Mouse (Mus musculus): ENCODE measurements at regions not wholly inside any gene's neighbourhood (a gene's known extent, or its start where the extent isn't known, plus 50 kb on each side); places are given as distances from the start of the nearest gene placed in this dataset.

- no peaks in the 10 kb centered on the region for H3K36me3 ChIP-seq (replicated peaks)
- no peak overlapping the region for H3K27ac ChIP-seq
- H3K27me3 ChIP-seq: 0 out of 2 replicates have a peak, but pooled peaks cover 3% of the 10 kb centered on the region
- WGBS: 90% methylated on average over 4 of the region's 4 CpGs
- no peak overlapping the region for H3K4me2 ChIP-seq
- ATAC-seq (ENCODE audit: low FRiP score): no peak
- H3K9me3 ChIP-seq: no peaks in the 10 kb centered on the region
- H3K4me3 ChIP-seq (replicated peaks): no peak overlapping the region
- H3K9ac ChIP-seq: no peak overlapping the region
- peaks cover 7% of the 10 kb centered on the region; the same call in 1 of the 2 replicates for H3K4me1 ChIP-seq
These were observed 176.6 kb downstream of the Setd4 start for GRCm38 (mm10) chr16:93427264-93427663.

GRCm38 (mm10) chr16:93425731-93426130 lies 178.1 kb downstream of the Setd4 start:
- Histone ChIP-seq H3K27me3 (0 out of 2 replicates have a peak, but pooled peaks cover 3% of the 10 kb centered on the region), H3K4me3 (replicated peaks) (no peak overlapping the region), H3K4me2 (no peak overlapping the region), H3K27ac (no peak overlapping the region), H3K4me1 (peaks cover 7% of the 10 kb centered on the region; the same call in 1 of the 2 replicates), H3K36me3 (replicated peaks) (no peaks in the 10 kb centered on the region), H3K9ac (no peak overlapping the region), H3K9me3 (no peaks in the 10 kb centered on the region)
- WGBS: 86% methylated on average over 6 of the region's 6 CpGs
- ATAC-seq (ENCODE audit: low FRiP score): no peak

- no peak for ATAC-seq (ENCODE audit: low FRiP score)
- no peak overlapping the region for H3K9ac ChIP-seq
- 0 out of 2 replicates have a peak, but pooled peaks cover 3% of the 10 kb centered on the region for H3K27me3 ChIP-seq
- no peak overlapping the region; the same call in 1 of the 2 replicates for H3K4me3 ChIP-seq (replicated peaks)
- no peaks in the 10 kb centered on the region for H3K36me3 ChIP-seq (replicated peaks)
- peak overlapping the region; percentile 39 for H3K4me2 ChIP-seq
- WGBS: 14% methylated on average over 13 of the region's 13 CpGs
- peaks cover 7% of the 10 kb centered on the region; the same call in 1 of the 2 replicates for H3K4me1 ChIP-seq
- no peaks in the 10 kb centered on the region for H3K9me3 ChIP-seq
- H3K27ac ChIP-seq: no peak overlapping the region
These were observed 180.7 kb downstream of the Setd4 start for GRCm38 (mm10) chr16:93423174-93423573.

GRCm38 (mm10) chr16:93422221-93422620 lies 181.6 kb downstream of the Setd4 start:
- ATAC-seq (ENCODE audit: low FRiP score): no peak
- Histone ChIP-seq H3K4me2 (no peak overlapping the region), H3K9ac (no peak overlapping the region), H3K4me3 (replicated peaks) (no peak overlapping the region), H3K27ac (no peak overlapping the region), H3K9me3 (no peaks in the 10 kb centered on the region), H3K36me3 (replicated peaks) (no peaks in the 10 kb centered on the region), H3K4me1 (peaks cover 10% of the 10 kb centered on the region; the same call in 1 of the 2 replicates), H3K27me3 (0 out of 2 replicates have a peak, but pooled peaks cover 3% of the 10 kb centered on the region)
- 81% methylated on average over 13 of the region's 13 CpGs for WGBS

GRCm38 (mm10) chr16:93418246-93418645 lies 185.6 kb downstream of the Setd4 start:
- Histone ChIP-seq H3K4me2 (no peak overlapping the region), H3K27ac (no peak overlapping the region), H3K36me3 (replicated peaks) (no peaks in the 10 kb centered on the region), H3K4me3 (replicated peaks) (no peak overlapping the region), H3K9ac (no peak overlapping the region), H3K9me3 (no peaks in the 10 kb centered on the region), H3K27me3 (no peaks in the 10 kb centered on the region), H3K4me1 (peaks cover 14% of the 10 kb centered on the region; the same call in 1 of the 2 replicates)
- 86% methylated on average over 8 of the region's 8 CpGs for WGBS
- no peak for ATAC-seq (ENCODE audit: low FRiP score)

GRCm38 (mm10) chr16:93417831-93418230 lies 186.0 kb downstream of the Setd4 start:
- Histone ChIP-seq H3K27me3 (no peaks in the 10 kb centered on the region), H3K27ac (no peak overlapping the region), H3K9me3 (no peaks in the 10 kb centered on the region), H3K9ac (no peak overlapping the region), H3K4me2 (no peak overlapping the region), H3K36me3 (replicated peaks) (no peaks in the 10 kb centered on the region), H3K4me1 (peaks cover 10% of the 10 kb centered on the region; the same call in 1 of the 2 replicates), H3K4me3 (replicated peaks) (no peak overlapping the region)
- WGBS: 85% methylated on average over 8 of the region's 8 CpGs
- ATAC-seq (ENCODE audit: low FRiP score): no peak

- Histone ChIP-seq H3K4me1 (no peaks in the 10 kb centered on the region; the same call in 1 of the 2 replicates), H3K27me3 (no peaks in the 10 kb centered on the region), H3K9ac (no peak overlapping the region), H3K36me3 (replicated peaks) (no peaks in the 10 kb centered on the region), H3K9me3 (no peaks in the 10 kb centered on the region), H3K27ac (no peak overlapping the region), H3K4me2 (no peak overlapping the region), H3K4me3 (replicated peaks) (no peak overlapping the region)
- WGBS: 84% methylated on average over 16 of the region's 16 CpGs
- ATAC-seq (ENCODE audit: low FRiP score): no peak
These were observed 211.7 kb downstream of the Setd4 start for GRCm38 (mm10) chr16:93392024-93392675.

GRCm38 (mm10) chr16:93387578-93388116 lies 216.2 kb downstream of the Setd4 start:
- Histone ChIP-seq H3K27ac (no peak overlapping the region), H3K27me3 (no peaks in the 10 kb centered on the region), H3K9me3 (no peaks in the 10 kb centered on the region), H3K9ac (no peak overlapping the region), H3K4me3 (replicated peaks) (no peak overlapping the region), H3K4me1 (no peaks in the 10 kb centered on the region), H3K4me2 (no peak overlapping the region), H3K36me3 (replicated peaks) (no peaks in the 10 kb centered on the region)
- WGBS: 74% methylated on average over 11 of the region's 11 CpGs
- ATAC-seq (ENCODE audit: low FRiP score): no peak

- Histone ChIP-seq H3K4me3 (replicated peaks) (no peak overlapping the region), H3K27me3 (no peaks in the 10 kb centered on the region), H3K27ac (no peak overlapping the region), H3K9ac (no peak overlapping the region), H3K4me1 (peaks cover 23% of the 10 kb centered on the region), H3K36me3 (replicated peaks) (no peaks in the 10 kb centered on the region), H3K4me2 (no peak overlapping the region), H3K9me3 (no peaks in the 10 kb centered on the region)
- no peak for ATAC-seq (ENCODE audit: low FRiP score)
- WGBS: 78% methylated on average over 8 of the region's 8 CpGs
These were observed 219.8 kb downstream of the Setd4 start for GRCm38 (mm10) chr16:93384039-93384537.

GRCm38 (mm10) chr16:93382945-93383344 lies 220.9 kb downstream of the Setd4 start:
- H3K9ac ChIP-seq: no peak overlapping the region
- H3K27ac ChIP-seq: no peak overlapping the region
- peaks cover 23% of the 10 kb centered on the region for H3K4me1 ChIP-seq
- no peaks in the 10 kb centered on the region for H3K36me3 ChIP-seq (replicated peaks)
- no peaks in the 10 kb centered on the region for H3K9me3 ChIP-seq
- H3K4me3 ChIP-seq (replicated peaks): no peak overlapping the region
- H3K27me3 ChIP-seq: no peaks in the 10 kb centered on the region
- ATAC-seq (ENCODE audit: low FRiP score): no peak
- WGBS: 94% methylated on average over 3 of the region's 3 CpGs
- H3K4me2 ChIP-seq: no peak overlapping the region

- Histone ChIP-seq H3K27me3 (no peaks in the 10 kb centered on the region), H3K4me2 (no peak overlapping the region), H3K4me3 (replicated peaks) (no peak overlapping the region), H3K9me3 (no peaks in the 10 kb centered on the region), H3K36me3 (replicated peaks) (no peaks in the 10 kb centered on the region), H3K9ac (no peak overlapping the region), H3K27ac (0 out of 2 replicates have a peak overlapping the region, but pooled peaks have one; percentile 0), H3K4me1 (peaks cover 23% of the 10 kb centered on the region)
- WGBS: 31% methylated on average over 13 of the region's 13 CpGs
- ATAC-seq (ENCODE audit: low FRiP score): no peak
These were observed 222.9 kb downstream of the Setd4 start for GRCm38 (mm10) chr16:93380717-93381671.

- Histone ChIP-seq H3K27me3 (no peaks in the 10 kb centered on the region), H3K4me1 (peaks cover 23% of the 10 kb centered on the region), H3K4me2 (peak overlapping the region; percentile 13; the same call in 1 of the 2 replicates), H3K9ac (no peak overlapping the region), H3K27ac (no peak overlapping the region), H3K36me3 (replicated peaks) (no peaks in the 10 kb centered on the region), H3K9me3 (no peaks in the 10 kb centered on the region), H3K4me3 (replicated peaks) (no peak overlapping the region)
- no peak for ATAC-seq (ENCODE audit: low FRiP score)
- 38% methylated on average over 4 of the region's 4 CpGs for WGBS
These were observed 223.7 kb downstream of the Setd4 start for GRCm38 (mm10) chr16:93380117-93380516.
